Mouse (Mus musculus): Measurements from ENCODE around the gene Tyrp1. TPM values are rescaled to one million over a fixed set of nuclear protein-coding genes. Genes with fewer than 3 reads are reported as not detected.

Gene Tyrp1
- under 1 TPM; 0.40 to 0.51 TPM for total RNA-seq (2021)
- long read RNA-seq, experiment 1: 0 reads
- long read RNA-seq, experiment 2, partial matches to known transcripts: 0 of 1 reads
- long read RNA-seq, experiment 2, other reads (novel, unspliced or antisense): 1 of 1 reads

DNA sequence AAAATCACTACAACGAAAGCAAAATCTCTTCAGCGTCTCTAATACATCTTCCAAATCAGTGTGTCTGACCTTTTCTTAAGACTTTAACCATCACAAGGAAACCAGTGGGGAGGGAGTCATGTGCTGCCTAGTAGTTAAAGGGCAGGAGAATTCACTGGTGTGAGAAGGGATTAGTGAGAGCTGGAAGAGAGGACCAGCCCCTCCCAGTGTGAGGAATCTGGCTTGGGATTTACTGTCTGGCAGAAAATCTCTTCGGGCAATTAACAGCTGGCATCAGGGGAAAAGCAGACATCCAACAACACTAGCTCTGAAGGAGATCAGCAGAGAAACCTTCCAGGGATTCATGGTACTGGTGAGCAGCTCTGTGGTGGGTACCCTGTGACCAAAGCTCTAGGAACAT is at the start of gene Tyrp1:
Gene Tyrp1 (plus strand): TSS at position 74 of the 400 bp plus-strand sequence.
- no peak for DNase-seq
- intact Hi-C loops (cut with DNase I; ENCODE audit: low total_unique reads): no loop called here

DNA sequence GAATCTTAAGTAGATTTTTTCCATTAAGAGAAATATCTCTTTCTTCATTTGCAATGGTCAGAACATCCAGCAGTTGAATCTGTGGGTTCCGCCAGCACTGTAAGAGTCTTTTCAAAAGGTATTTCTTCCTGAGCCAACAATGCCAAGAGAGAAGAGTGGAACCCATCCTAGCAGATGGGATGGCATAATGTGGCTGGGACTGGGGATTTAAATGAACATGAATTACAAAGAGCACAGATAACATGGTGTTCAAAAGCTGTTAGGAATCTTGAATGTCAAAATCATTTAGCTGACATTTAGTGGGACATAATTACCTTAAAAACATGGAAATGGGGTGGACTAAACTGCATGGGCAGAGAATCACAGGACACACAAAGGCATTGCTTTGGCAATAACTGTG is 45.6 kb upstream of the Tyrp1 start:
- DNase-seq: no peak
- intact Hi-C loops (cut with DNase I; ENCODE audit: low total_unique reads): no loop called here

DNA sequence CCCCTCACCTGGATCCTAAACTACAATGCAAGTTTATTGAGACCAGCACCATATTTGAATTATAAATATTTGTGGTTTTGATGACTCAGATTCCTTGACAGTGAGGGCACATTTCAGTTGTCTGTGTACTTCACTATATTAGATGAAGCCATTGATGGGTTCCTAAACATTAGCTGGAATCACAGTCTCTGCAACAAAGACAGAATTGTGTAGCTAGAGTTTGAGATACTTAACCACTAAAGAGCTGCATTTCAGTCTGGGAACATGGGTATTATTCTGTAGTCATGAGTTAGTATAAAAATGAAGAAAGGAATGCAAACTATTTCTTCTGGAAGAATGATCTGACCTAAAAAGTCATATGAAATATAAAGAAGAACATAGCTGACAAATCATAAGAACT is 14.4 kb upstream of the Tyrp1 start:
- intact Hi-C loops (cut with DNase I; ENCODE audit: low total_unique reads): no loop called here
- no peak for DNase-seq

DNA sequence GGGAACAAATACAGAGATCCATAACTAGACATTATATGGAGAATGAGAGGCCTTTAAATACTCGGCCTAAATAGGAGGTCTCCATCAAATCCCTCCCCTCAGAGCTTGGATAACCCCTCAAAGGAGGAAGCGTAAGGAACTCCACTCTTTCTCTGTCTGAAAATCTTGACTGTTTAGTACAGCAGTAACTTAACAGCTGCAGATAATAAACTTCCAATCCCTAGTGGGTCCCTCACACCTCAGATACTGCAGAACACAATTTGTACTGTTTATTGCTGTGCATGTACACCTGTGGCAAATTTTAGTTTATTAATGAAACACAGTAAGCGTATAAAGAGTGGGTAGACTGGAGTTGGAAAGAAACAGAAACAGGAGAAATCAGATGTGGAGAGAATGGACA is 12.0 kb upstream of the Tyrp1 start:
- intact Hi-C loops (cut with DNase I; ENCODE audit: low total_unique reads): no loop called here
- DNase-seq: no peak

DNA sequence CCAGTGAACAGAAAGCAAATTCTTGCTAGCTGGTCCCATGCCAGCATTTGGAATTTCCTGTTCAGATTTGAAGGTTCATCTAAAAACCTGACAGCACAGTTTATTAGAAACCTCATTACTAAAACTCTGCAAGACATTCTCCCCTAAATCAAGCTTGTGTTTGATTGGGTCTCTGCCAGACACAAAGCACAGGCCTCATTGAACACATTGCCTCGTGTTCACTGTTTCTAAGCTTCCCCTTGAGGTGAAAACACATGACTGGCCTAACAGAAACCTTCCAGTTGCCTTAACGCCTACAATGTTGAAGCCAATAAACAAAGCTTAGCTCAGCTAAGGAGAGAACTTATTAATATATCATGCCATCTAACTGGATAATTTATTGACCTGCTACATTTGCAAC is 5.7 kb upstream of the Tyrp1 start:
- intact Hi-C loops (cut with DNase I; ENCODE audit: low total_unique reads): no loop called here
- DNase-seq: no peak

DNA sequence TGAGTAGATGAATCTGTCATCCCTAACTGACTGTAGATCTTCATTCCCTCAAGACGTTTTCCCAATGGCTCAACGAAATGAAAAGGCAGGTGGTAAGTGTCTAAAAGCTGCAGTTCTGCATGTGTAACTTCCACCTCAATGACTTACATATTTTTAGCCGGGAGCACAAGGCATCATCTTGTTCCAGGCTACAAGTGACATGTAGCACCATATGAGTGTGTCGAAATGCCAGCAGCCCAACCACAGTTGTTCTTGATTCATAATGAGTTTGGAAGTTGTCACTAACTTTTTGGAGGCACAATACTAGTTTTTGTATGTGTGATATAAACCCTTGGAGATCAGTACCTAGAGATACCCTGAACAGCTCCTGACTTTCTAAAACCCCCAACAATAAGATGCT is 5.4 kb downstream of the Tyrp1 start:
- intact Hi-C loops (cut with DNase I; ENCODE audit: low total_unique reads): no loop called here
- DNase-seq: no peak

DNA sequence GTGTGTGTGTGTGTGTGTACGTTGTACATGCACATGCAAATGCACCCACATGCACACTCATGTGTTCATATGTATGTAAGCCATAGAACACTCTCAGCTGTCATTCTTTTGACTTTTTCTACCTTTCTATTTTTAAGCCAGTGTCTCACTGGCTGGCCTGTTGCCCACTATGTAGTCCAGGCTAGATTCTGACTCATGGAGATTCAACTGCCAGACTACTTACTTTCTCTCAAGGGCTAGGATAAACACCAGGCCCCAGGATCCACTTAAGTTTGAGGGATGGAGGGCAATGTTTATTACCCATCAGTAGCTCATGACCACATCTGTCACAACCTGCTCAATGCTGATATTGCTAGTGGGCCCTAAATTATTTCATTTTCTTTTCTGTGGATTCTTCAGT is 8.1 kb downstream of the Tyrp1 start:
- no peak for DNase-seq
- intact Hi-C loops (cut with DNase I; ENCODE audit: low total_unique reads): no loop called here

DNA sequence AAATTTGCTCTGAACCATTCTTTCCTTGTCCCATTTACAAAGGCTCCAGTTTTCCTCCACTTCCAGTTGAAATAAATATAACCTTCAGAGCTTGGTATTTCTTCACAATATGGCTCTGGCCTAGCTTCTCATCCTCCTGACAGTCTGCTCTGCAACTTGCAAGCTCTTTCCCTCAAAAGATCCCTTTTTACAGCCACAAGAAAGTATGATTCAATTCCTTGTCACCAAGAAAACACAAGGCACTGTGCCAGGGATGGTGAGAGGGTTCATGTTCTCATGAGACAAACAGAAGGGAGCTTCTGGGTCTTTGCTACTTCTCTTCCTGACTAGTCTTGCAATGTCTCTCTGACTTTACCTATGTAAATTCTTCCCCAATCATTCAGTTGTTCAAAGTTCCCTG is 9.8 kb downstream of the Tyrp1 start:
- no peak for DNase-seq
- intact Hi-C loops (cut with DNase I; ENCODE audit: low total_unique reads): no loop called here

DNA sequence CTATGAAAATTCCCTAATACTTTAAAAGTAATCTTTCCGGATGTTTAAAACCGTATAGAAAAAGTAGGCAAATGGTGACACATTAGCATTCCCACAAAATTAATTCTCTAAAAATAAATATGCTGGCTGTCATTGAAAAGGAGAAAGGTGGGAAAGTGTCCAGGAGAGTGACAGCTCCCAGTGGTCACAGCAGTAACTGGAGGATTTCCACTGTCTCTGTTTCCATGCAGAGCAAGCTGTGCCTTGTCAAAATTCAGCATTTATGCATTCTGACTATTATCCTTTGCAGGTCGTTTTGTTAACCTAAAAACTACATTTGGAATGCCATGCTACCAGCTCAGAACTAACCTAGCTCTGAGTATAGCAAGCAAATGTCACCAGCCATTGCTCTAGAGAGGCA is 12.1 kb downstream of the Tyrp1 start:
- DNase-seq: no peak
- intact Hi-C loops (cut with DNase I; ENCODE audit: low total_unique reads): no loop called here

DNA sequence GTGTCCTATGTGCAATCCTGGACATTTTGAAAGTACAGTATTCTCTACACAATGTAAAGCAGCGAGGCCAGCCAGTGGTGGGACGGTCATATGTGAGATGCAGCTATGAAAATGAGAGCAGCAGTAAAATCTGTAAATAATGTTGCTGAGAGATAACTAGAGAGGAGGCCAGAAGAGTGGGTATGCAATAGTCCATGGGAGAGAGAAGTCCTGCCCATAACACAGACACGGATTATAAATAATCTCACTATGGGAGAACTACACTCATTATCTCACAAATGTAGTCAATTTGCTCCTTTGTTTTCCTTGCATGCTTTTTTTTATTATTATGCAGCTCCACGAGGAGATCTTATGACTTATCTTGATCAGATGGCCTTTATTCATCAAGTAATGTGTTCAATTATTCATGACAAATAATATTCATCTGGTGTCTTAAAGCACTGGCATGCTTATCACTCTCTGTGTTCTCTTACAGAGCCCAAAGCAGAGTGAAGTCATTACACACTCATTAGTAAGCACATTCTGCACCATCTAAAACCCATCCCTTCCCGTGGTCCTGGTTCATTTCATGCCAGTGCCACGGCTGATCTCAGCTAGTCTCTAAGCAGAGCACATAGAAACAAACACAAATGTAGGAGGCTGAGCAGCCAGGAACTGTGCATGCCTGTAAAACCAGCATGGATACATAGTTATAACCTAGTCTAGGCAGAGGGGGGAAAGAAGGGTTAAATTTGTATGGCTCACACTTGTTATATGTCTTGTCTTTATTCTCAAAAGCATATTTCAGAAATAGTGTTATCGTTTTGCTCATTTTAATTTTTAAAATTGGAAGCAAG is 18.9 kb downstream of the Tyrp1 start:
- no peak for DNase-seq
- intact Hi-C loops (cut with DNase I; ENCODE audit: low total_unique reads): no loop called here

DNA sequence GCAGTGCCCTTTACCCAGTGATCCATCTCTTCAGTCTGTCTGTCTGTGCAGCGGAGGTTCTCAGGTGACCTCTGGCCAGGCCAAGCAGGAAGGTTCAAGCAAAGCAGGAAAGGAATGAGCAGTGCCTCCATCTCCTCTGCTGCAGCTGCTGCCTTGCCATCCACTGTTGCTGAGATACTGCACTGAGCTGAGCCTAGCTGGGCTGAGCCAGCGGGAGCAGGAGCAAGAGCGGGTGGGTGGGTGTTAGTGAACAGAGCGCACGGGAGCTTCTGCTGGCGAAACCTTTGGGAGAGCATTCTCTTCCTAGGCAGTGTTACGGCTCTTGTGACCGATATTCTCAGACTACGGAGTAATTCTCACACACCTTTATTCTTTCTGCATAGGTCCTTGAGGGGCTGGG is 21.6 kb downstream of the Tyrp1 start:
- intact Hi-C loops (cut with DNase I; ENCODE audit: low total_unique reads): no loop called here
- DNase-seq: no peak

DNA sequence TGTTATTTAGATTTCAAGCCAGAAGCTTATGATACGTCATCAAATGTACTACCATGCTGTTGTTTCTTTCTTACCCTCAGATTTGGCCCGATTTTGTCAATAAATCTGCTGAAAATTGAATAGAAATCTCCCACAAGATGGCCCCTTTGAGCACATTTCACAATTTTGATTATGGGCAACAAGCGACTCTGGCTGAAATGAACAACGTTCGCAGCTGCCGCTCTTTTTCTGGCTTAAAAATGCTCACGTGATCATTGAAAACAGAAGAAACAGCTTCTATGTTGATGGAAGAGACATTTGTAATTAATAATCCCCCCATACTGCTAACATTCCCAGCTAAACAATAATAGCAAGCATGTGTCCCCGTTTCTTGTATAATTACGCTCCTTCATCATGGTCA is 29.0 kb downstream of the Tyrp1 start:
- DNase-seq: no peak
- intact Hi-C loops (cut with DNase I; ENCODE audit: low total_unique reads): no loop called here

DNA sequence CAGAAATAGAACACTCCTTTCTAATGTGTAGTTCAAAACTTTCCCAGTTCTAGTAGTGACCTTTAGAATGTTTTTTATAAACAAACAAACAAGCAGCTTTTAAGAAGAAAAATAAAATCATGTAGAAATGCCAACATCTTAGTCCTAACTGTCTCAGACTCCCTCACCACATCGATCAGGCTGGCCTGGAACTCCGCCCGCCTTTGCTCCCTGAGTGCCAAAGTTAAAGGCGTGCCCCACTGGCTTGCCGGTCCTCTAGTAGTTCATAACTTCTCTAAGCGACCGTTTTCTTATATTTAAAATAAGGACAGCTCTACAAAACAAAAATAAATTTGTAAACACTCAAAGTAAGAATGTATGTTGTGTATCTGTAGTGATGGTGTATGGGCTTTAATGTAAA is 30.0 kb downstream of the Tyrp1 start:
- intact Hi-C loops (cut with DNase I; ENCODE audit: low total_unique reads): no loop called here
- DNase-seq: peak; percentile 15

DNA sequence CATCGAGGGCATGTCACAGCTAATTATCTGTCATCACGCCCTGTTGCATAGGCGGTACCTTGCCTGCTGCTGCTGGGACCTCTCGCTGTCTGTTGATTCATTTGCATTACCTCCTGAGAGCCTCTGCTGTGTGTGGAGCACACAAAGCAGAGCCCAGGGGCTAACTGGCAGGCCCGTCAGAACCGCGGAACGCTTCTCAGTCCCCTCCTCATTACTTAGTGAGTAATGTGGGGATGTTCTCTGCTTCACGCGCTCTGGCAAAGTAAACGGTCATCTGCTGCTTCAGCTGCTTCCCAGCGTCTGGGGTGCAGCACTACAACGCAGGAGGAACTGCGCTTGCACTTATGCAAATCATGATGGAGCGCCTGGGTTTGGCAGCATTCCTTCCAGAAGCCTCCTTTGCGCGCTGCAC is 30.6 kb downstream of the Tyrp1 start:
- peak; percentile 16 for DNase-seq
- intact Hi-C loops (cut with DNase I; ENCODE audit: low total_unique reads): no loop called here

DNA sequence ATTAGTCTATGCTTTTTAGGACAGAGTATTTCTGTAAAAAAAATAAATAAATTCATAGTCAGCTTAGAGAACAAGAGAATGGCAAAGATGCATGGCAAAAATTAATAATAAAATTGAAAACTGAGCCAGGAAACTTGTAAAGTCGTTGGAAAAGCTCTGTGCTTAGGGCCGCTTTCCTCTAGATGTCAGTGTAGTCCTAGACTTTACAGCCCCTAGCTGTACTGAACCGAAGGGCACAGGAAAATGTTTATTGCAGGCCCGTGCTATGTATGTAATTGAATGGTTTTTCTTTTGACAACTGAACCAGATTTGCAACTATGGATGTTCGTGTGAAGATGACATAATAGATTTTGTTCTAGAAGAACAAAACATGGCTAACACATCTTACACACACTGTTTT is 32.1 kb downstream of the Tyrp1 start:
- intact Hi-C loops (cut with DNase I; ENCODE audit: low total_unique reads): no loop called here
- DNase-seq: peak; percentile 4

DNA sequence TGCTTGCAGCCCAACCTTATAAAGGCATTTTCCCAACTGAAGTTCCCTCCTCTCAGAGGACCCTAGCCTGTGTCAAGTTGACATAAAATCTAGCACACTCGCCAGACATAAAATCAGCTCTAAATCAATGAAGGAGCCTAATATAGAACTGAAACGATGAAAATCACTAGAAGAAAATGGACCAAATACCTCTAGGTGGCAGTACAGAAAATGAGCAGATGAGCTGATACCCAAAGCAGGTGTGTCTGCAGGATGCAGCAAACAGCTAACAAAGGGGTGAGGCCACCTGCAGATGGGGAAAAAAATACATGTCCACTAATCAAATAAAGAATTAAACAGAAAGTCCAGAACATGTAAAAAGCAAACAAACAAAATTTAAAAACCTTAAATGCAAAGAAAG is 35.7 kb downstream of the Tyrp1 start:
- DNase-seq: no peak

DNA sequence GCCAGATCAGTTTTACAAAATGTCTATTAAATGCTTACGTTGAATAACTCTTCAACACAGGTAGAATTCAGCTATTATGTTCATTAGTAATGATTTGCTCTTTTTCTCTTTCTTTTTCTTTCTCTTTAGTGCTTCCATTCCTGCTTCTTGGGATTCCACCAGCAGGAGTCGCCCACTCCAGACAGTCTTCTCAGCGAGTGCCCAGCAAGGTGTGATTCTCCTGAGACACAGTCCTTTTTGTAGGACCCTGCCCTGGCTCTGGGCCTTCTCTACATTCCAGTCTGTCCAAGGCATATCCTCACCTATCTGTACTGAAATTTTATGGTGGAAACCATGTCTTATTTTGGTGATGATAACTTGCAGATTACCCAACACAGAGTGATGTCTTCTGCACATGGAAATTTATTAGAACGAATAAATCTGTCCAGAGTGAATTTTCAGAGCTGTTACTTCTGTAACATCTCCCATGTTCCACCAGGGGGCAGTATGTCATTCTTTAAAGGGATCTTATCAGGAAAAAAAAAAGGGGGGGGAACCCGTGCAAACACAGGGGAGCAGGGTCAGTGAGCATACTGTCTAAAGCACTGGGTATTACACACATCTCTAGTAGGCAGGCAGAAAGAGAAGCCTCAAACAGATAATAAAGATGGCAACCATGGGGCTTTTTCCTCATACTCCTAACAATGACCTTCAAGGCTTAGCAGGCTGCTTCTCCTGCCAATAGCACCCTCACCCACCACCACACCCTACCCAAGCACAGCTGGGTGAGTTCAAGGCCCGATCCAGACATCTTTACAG is 39.1 kb downstream of the Tyrp1 start:
- intact Hi-C loops (cut with DNase I; ENCODE audit: low total_unique reads): loop anchor here (10.0 kb wide), 1 partner anchor 82 kb away; no protein-coding TSS in a partner anchor

More for the DNA sequence above, 35.7 kb downstream of the Tyrp1 start:
- intact Hi-C loops (cut with DNase I; ENCODE audit: low total_unique reads): no loop called here

DNA sequence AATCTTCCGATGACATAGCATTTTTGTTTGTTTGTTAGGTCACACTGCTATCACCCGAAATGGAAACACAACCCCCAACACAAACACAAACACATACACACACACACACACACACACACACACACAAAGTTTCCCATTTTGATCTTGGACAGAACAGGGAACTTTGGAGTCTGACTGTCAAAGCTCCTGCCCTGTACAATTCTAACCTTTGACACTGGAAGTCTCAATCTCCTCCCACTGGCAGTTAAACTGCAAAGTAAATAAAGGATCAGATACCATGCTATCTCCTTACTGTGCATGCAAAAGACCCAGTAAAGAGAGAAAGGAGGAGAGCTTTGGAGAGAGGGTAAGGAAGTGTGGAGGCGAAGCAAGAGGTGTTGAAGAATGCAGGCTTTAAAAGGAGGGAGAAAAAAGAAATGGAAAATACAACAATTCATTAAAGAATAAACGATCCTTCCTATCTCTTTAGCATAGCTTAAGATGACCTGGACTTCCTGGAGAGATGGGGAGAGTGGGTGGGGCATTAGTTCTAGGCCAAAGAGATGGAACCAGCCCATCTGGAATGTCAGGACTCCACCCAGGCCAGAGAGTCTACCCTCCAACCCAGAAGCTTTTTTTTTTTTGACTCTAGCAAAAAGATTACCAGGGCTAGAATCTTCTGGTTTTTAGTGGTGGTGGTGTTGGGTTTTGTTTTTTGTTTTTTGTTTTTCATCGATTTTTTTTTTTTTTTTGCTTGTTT is 40.4 kb downstream of the Tyrp1 start:
- intact Hi-C loops (cut with DNase I; ENCODE audit: low total_unique reads): loop anchor here (10.0 kb wide), 1 partner anchor 81 kb away; no protein-coding TSS in a partner anchor
- no peak for DNase-seq

More for the DNA sequence above, 39.1 kb downstream of the Tyrp1 start:
- no peak for DNase-seq

DNA sequence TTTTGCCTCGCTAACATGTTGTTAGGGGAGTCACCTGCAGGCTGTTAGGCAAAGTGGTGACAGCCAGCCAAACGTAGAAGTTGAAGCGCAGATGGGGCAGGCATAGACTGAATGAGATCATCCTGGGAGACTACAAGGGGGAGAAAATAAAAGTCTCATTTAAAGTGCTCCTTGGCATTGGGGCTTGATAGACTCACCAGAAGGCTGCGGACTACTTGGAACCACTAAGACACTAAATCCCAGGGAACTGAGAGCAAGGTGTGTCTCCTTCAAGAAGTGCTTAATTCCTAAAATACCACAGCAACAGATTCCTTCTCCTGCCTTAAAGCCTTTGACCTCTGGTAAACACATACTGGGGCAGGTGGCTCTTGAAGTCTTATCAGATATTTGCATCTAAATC is 41.1 kb downstream of the Tyrp1 start:
- intact Hi-C loops (cut with DNase I; ENCODE audit: low total_unique reads): loop anchor here (10.0 kb wide), 1 partner anchor 80 kb away; no protein-coding TSS in a partner anchor
- no peak for DNase-seq

All from gastrocnemius, postnatal 14 days (tissue).